Mouse (Mus musculus): Measurements from ENCODE around the gene Tom1.

DNA sequence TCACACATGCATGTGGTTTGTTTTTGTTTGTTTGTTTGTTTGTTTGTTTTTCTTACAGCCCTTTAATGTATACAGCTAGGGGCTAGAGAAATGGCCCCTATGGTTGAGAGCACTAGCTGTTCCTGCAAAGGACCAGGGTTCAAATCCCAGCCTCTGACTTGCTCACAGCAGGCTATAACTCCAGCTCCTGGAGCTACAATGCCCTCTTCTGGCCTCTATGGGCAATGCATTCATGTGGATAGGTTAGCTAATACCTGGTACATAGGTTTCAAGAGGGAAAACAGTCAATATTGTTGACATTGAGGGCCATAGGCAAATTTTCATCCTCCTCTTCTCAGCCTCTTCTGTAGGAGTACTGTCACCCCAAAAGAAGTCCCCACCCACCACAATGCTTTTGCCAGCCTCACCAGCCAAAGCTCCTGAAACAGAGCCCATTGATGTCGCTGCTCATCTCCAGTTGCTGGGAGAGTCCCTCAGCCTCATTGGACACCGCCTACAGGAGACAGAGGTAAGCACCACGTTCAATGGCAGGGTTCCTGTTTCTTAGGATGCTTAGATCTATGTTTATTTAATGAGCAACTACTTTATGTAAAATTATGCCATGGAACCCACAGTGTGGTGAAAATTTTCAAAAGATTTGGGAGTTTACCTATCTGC, 9.7 kb upstream of the Tom1 start:
- no peak for TF ChIP-seq MYOG (IDR thresholded peaks at IDR 0.05; ENCODE audit: control insufficient read depth in 1 of 3, insufficient read depth in 1 of 3, insufficient read length in 2 of 3, low read depth in 2 of 3)
- TF ChIP-seq REST (IDR thresholded peaks at IDR 0.05; ENCODE audit: insufficient read depth, insufficient read length): no peak
- no peak for TF ChIP-seq POLR2AphosphoS2 (IDR thresholded peaks at IDR 0.05; ENCODE audit: insufficient read length, low read depth)
- no peak for TF ChIP-seq USF1 (IDR thresholded peaks at IDR 0.05; ENCODE audit: low read depth)
- TF ChIP-seq POLR2A (IDR thresholded peaks at IDR 0.05; ENCODE audit: insufficient read length, low read depth): no peak
- no peak for TF ChIP-seq MYOD1 (IDR thresholded peaks at IDR 0.05; ENCODE audit: control insufficient read depth in 1 of 3, insufficient read length in 2 of 3, low read depth in 2 of 3)
- TF ChIP-seq E2F4 (IDR thresholded peaks at IDR 0.05; ENCODE audit: insufficient read depth): no peak
